Mouse (Mus musculus) lung, postnatal 0 days (tissue): Measurements from ENCODE around the gene Gimap1.

Experiments used
- CTCF ChIP-seq: IDR thresholded peaks from 2 replicates; pipeline ENCODE4 v1.5.1; 2016; ENCODE audit warnings: antibody characterized with exemption, mild to moderate bottlenecking
- EP300 ChIP-seq: IDR thresholded peaks from 2 replicates; pipeline ENCODE4 v1.6.1; 2016; ENCODE audit warnings: antibody characterized with exemption, mild to moderate bottlenecking, control low read depth

DNA sequence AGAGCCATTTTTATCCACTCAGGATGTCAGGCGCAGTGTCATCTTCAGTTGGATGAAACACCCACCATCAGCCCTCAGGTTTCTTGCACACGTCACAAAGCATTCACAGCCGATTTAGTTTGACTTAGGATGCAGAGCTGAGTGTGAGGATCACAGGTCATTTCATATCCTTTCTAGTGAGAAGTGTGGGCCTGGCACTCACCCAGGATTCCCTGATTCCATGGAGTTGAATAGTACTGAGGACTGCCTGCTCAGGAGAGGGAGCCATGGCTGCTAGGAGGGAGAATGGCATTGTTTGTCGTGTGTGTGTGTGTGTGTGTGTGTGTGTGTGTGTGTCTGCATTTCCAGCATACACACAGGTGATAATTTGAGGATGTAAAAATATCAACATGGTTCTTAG is 18.5 kb upstream of the Gimap1 start:
- TF ChIP-seq EP300 (no peak), CTCF (no peak)
